Mouse (Mus musculus): ENCODE measurements around the gene Mxd1. TPM values are rescaled to one million over a fixed set of nuclear protein-coding genes. Genes with fewer than 3 reads are reported as not detected.
A peak's percentile ranks its signal among the peaks of the same experiment; 100 is the strongest.

Mxd1 gene
- polyA plus RNA-seq, 1 experiment, result 2.9 TPM

GRCm38 (mm10) chr6:86606289-86606688 lies 62.7 kb downstream of the Mxd1 start:
- TF ChIP-seq MYOD1 (IDR thresholded peaks at IDR 0.05; ENCODE audit: control insufficient read depth in 1 of 3, insufficient read length in 2 of 3, low read depth in 2 of 3) (no peak), SRF (IDR thresholded peaks at IDR 0.05; ENCODE audit: control insufficient read depth, insufficient read length, low read depth) (no peak), E2F4 (IDR thresholded peaks at IDR 0.05; ENCODE audit: insufficient read depth) (no peak), REST (IDR thresholded peaks at IDR 0.05; ENCODE audit: insufficient read depth, insufficient read length) (no peak), MYOG (IDR thresholded peaks at IDR 0.05; ENCODE audit: control insufficient read depth in 1 of 3, insufficient read depth in 1 of 3, insufficient read length in 2 of 3, low read depth in 2 of 3) (no peak), TCF3 (IDR thresholded peaks at IDR 0.05; ENCODE audit: insufficient read length, low read depth) (no peak), POLR2A (IDR thresholded peaks at IDR 0.05; ENCODE audit: insufficient read length, low read depth) (no peak), USF1 (IDR thresholded peaks at IDR 0.05; ENCODE audit: low read depth) (no peak), CEBPB (IDR thresholded peaks at IDR 0.05; ENCODE audit: insufficient read depth, poor library complexity, severe bottlenecking) (no peak), POLR2AphosphoS2 (IDR thresholded peaks at IDR 0.05; ENCODE audit: insufficient read length, low read depth) (no peak), TCF12 (IDR thresholded peaks at IDR 0.05; ENCODE audit: insufficient read depth, poor library complexity, severe bottlenecking) (no peak)
- Histone ChIP-seq H3ac (ENCODE audit: control insufficient read depth, insufficient read length) (no peak overlapping the region), H3K79me2 (ENCODE audit: control insufficient read depth, insufficient read depth) (no peaks in the 10 kb centered on the region), H3K4me2 (ENCODE audit: low read depth) (no peak overlapping the region), H3K36me3 (ENCODE audit: control insufficient read depth, insufficient read depth) (no peaks in the 10 kb centered on the region), H3K27me3 (ENCODE audit: control insufficient read depth, insufficient read depth, insufficient read length) (no peaks in the 10 kb centered on the region), H3K4me3 (no peak overlapping the region)

- Histone ChIP-seq H3ac (ENCODE audit: control insufficient read depth, insufficient read length) (no peak overlapping the region), H3K27me3 (ENCODE audit: control insufficient read depth, insufficient read depth, insufficient read length) (no peaks in the 10 kb centered on the region), H3K36me3 (ENCODE audit: control insufficient read depth, insufficient read depth) (no peaks in the 10 kb centered on the region), H3K4me2 (ENCODE audit: low read depth) (peak overlapping the region; percentile 20), H3K4me3 (no peak overlapping the region), H3K79me2 (ENCODE audit: control insufficient read depth, insufficient read depth) (no peaks in the 10 kb centered on the region)
- TF ChIP-seq MYOD1 (IDR thresholded peaks at IDR 0.05; ENCODE audit: control insufficient read depth in 1 of 3, insufficient read length in 2 of 3, low read depth in 2 of 3) (peak in 1 of 3 experiments; percentile 57), MAX (IDR thresholded peaks at IDR 0.05; ENCODE audit: low read depth) (no peak), TCF3 (IDR thresholded peaks at IDR 0.05; ENCODE audit: insufficient read length, low read depth) (no peak)
Measured at GRCm38 (mm10) chr6:86605260-86605659, 63.7 kb downstream of the Mxd1 start.

DNA sequence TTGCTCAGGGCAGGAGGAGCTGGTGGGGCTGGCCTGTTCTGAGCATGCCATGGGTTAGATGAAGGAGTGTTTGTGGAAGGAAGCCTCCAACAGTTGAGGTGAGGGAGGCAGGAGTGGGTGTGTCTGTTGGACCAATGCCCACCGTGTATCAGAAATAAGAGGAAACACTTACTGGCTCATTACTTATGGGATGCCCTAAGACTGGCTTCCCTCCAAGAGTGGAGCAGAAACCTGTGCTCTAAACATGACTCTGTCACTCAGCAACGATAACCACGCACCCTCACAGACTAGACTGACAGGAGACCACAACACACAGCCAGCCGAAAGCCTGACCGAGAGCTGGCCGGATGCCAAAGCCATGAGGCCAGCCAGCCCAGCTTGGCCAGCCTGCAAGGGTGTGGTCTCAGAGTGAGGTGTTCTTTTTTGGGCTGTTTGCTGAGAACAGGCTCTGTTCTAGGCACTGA lies 69.0 kb downstream of the Mxd1 start:
- Histone ChIP-seq H3K4me3 (no peak overlapping the region), H3K36me3 (ENCODE audit: control insufficient read depth, insufficient read depth) (no peaks in the 10 kb centered on the region), H3ac (ENCODE audit: control insufficient read depth, insufficient read length) (no peak overlapping the region), H3K79me2 (ENCODE audit: control insufficient read depth, insufficient read depth) (no peaks in the 10 kb centered on the region), H3K27me3 (ENCODE audit: control insufficient read depth, insufficient read depth, insufficient read length) (no peaks in the 10 kb centered on the region), H3K4me2 (ENCODE audit: low read depth) (peak overlapping the region; percentile 57)
- TF ChIP-seq CEBPB (IDR thresholded peaks at IDR 0.05; ENCODE audit: insufficient read depth, poor library complexity, severe bottlenecking) (no peak), MYOD1 (IDR thresholded peaks at IDR 0.05; ENCODE audit: control insufficient read depth in 1 of 3, insufficient read length in 2 of 3, low read depth in 2 of 3) (peak in 2 of 3 experiments; percentile 4 to 31), MYOG (IDR thresholded peaks at IDR 0.05; ENCODE audit: control insufficient read depth in 1 of 3, insufficient read depth in 1 of 3, insufficient read length in 2 of 3, low read depth in 2 of 3) (peak in 1 of 3 experiments; percentile 56)

DNA sequence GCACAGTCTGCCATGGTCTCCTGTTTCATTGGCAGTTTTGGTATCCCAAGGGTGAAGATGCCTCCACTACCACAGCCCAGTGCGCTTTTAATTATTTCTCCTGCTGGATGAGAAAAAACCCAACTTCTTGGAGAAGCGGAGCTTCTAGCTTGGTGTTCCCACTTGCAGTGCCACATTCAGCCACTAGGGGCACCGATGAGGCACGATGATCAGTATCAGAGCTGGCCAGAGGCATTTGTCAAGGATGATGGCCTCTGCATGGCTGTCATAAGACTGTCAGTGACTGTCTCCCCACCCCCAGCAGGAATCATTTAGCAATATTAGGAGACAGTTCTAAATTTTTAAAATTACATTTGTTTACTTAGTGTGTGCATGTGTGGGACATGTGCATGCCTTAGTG lies 69.8 kb downstream of the Mxd1 start:
- Histone ChIP-seq H3K4me2 (ENCODE audit: low read depth) (peak overlapping the region; percentile 57), H3K27me3 (ENCODE audit: control insufficient read depth, insufficient read depth, insufficient read length) (no peaks in the 10 kb centered on the region), H3K4me3 (no peak overlapping the region), H3K79me2 (ENCODE audit: control insufficient read depth, insufficient read depth) (no peaks in the 10 kb centered on the region), H3ac (ENCODE audit: control insufficient read depth, insufficient read length) (no peak overlapping the region), H3K36me3 (ENCODE audit: control insufficient read depth, insufficient read depth) (no peaks in the 10 kb centered on the region)
- no peak for TF ChIP-seq USF1 (IDR thresholded peaks at IDR 0.05; ENCODE audit: low read depth)
- no peak for TF ChIP-seq SRF (IDR thresholded peaks at IDR 0.05; ENCODE audit: control insufficient read depth, insufficient read length, low read depth)
- no peak for TF ChIP-seq TCF3 (IDR thresholded peaks at IDR 0.05; ENCODE audit: insufficient read length, low read depth)
- no peak for TF ChIP-seq MAX (IDR thresholded peaks at IDR 0.05; ENCODE audit: low read depth)
- no peak for TF ChIP-seq TCF12 (IDR thresholded peaks at IDR 0.05; ENCODE audit: insufficient read depth, poor library complexity, severe bottlenecking)
- TF ChIP-seq MYOD1 (IDR thresholded peaks at IDR 0.05; ENCODE audit: control insufficient read depth in 1 of 3, insufficient read length in 2 of 3, low read depth in 2 of 3), result no peak
- TF ChIP-seq REST (IDR thresholded peaks at IDR 0.05; ENCODE audit: insufficient read depth, insufficient read length), result no peak
- no peak for TF ChIP-seq POLR2A (IDR thresholded peaks at IDR 0.05; ENCODE audit: insufficient read length, low read depth)
- no peak for TF ChIP-seq POLR2AphosphoS2 (IDR thresholded peaks at IDR 0.05; ENCODE audit: insufficient read length, low read depth)
- TF ChIP-seq MYOG (IDR thresholded peaks at IDR 0.05; ENCODE audit: control insufficient read depth in 1 of 3, insufficient read depth in 1 of 3, insufficient read length in 2 of 3, low read depth in 2 of 3), result no peak
- TF ChIP-seq E2F4 (IDR thresholded peaks at IDR 0.05; ENCODE audit: insufficient read depth), result no peak
- no peak for TF ChIP-seq CEBPB (IDR thresholded peaks at IDR 0.05; ENCODE audit: insufficient read depth, poor library complexity, severe bottlenecking)

GRCm38 (mm10) chr6:86598742-86599193 lies 70.2 kb downstream of the Mxd1 start:
- Histone ChIP-seq H3ac (ENCODE audit: control insufficient read depth, insufficient read length) (no peak overlapping the region), H3K4me2 (ENCODE audit: low read depth) (no peak overlapping the region), H3K79me2 (ENCODE audit: control insufficient read depth, insufficient read depth) (no peaks in the 10 kb centered on the region), H3K27me3 (ENCODE audit: control insufficient read depth, insufficient read depth, insufficient read length) (no peaks in the 10 kb centered on the region), H3K4me3 (no peak overlapping the region), H3K36me3 (ENCODE audit: control insufficient read depth, insufficient read depth) (no peaks in the 10 kb centered on the region)
- TF ChIP-seq MYOG (IDR thresholded peaks at IDR 0.05; ENCODE audit: control insufficient read depth in 1 of 3, insufficient read depth in 1 of 3, insufficient read length in 2 of 3, low read depth in 2 of 3), result peak in 1 of 3 experiments; percentile 26
- TF ChIP-seq MAX (IDR thresholded peaks at IDR 0.05; ENCODE audit: low read depth), result no peak
- no peak for TF ChIP-seq REST (IDR thresholded peaks at IDR 0.05; ENCODE audit: insufficient read depth, insufficient read length)
- peak; percentile 27 for TF ChIP-seq USF1 (IDR thresholded peaks at IDR 0.05; ENCODE audit: low read depth)
- no peak for TF ChIP-seq TCF3 (IDR thresholded peaks at IDR 0.05; ENCODE audit: insufficient read length, low read depth)
- peak in 1 of 3 experiments; percentile 42 for TF ChIP-seq MYOD1 (IDR thresholded peaks at IDR 0.05; ENCODE audit: control insufficient read depth in 1 of 3, insufficient read length in 2 of 3, low read depth in 2 of 3)

Other genes starting within 250 kb of the Mxd1 start
- not detected for gene Gm44790, start 242.5 kb downstream of the Mxd1 start, polyA plus RNA-seq (2012; fragmentation: generic; extraction: Trizol)
- 6.9 TPM for gene C87436, start 230.8 kb downstream of the Mxd1 start, polyA plus RNA-seq (2012; fragmentation: generic; extraction: Trizol)
- gene Pcbp1, start 142.8 kb downstream of the Mxd1 start, polyA plus RNA-seq (2012; fragmentation: generic; extraction: Trizol), result 306 TPM
- gene Asprv1, start 41.0 kb downstream of the Mxd1 start, polyA plus RNA-seq (2012; fragmentation: generic; extraction: Trizol), result 0.34 TPM
- gene Snrnp27, start 15.4 kb upstream of the Mxd1 start, polyA plus RNA-seq (2012; fragmentation: generic; extraction: Trizol), result 53.8 TPM
- gene Gmcl1, start 64.2 kb upstream of the Mxd1 start, polyA plus RNA-seq (2012; fragmentation: generic; extraction: Trizol), result 5.9 TPM
- 72.5 TPM for gene Anxa4, start 124.4 kb upstream of the Mxd1 start, polyA plus RNA-seq (2012; fragmentation: generic; extraction: Trizol)
- 11.5 TPM for gene Aak1, start 180.4 kb upstream of the Mxd1 start, polyA plus RNA-seq (2012; fragmentation: generic; extraction: Trizol)